Comparison of ENCODE assay signal across 10 mouse cellular contexts in genomic region chr6:115005351-115005890, GRCm38 (mm10). TPM values are rescaled to one million over a fixed set of nuclear protein-coding genes. Genes with fewer than 3 reads are reported as not detected.
DNase-seq lines count a peak whose midpoint lies in the region; ATAC-seq and TF ChIP-seq lines count a peak whose summit lies in the region.
"Had no signal": no experiment of that assay in that cellular context is flagged by ENCODE, and none has a peak within 500 bp of the region (broad histone marks: within the 10 kb centered on the region; RNA-seq: fewer than 3 reads in every experiment).

No protein-coding gene starts in this region.

- no peak overlapping the region for H3K27ac ChIP-seq in hindbrain, postnatal 0 days
- H3K27ac ChIP-seq: heart, embryonic 13.5 days had no signal

- H3K27me3 ChIP-seq in hindbrain, postnatal 0 days (ENCODE audit: insufficient read depth, low read length) = no peaks in the 10 kb centered on the region
- H3K27me3 ChIP-seq: heart, embryonic 13.5 days had no signal

- DNase-seq in right cerebral cortex, adult 18-20 months = peak; percentile 84
- no peak for DNase-seq in right cerebral cortex, postnatal 4 days
- DNase-seq in cerebellum, postnatal 25 days = peak; percentile 74 to 83
- peak; percentile 87 for DNase-seq in layer of hippocampus, adult 9-11 months
- peak; percentile 78 for DNase-seq in telencephalon, adult 2 months (ENCODE audit: low read depth, low spot score)
- no peak for DNase-seq in hindbrain, postnatal 0 days (ENCODE audit: low spot score)
- DNase-seq in urinary bladder, adult 2 months (ENCODE audit: low spot score) = no peak

- H3K4me1 ChIP-seq in hindbrain, postnatal 0 days (ENCODE audit: insufficient read depth, low read length) = no peaks in the 10 kb centered on the region

- H3K4me3 ChIP-seq in hindbrain, postnatal 0 days (ENCODE audit: low read length) = no peak overlapping the region
- H3K4me3 ChIP-seq: heart, embryonic 13.5 days had no signal

- no peak for TF ChIP-seq CTCF in hindbrain, postnatal 0 days (IDR thresholded peaks at IDR 0.05; ENCODE audit: low read depth)

- no peak for ATAC-seq in CD4-positive, CD25-positive, alpha-beta regulatory T cell, adult 4 months
- ATAC-seq in hindbrain, postnatal 0 days = no peak
- ATAC-seq: intestine, postnatal 0 days had no signal

- 84% methylated on average over 8 of the region's 8 CpGs for WGBS in hindbrain, postnatal 0 days

- H3K9ac ChIP-seq in hindbrain, postnatal 0 days (replicated peaks; ENCODE audit: low read length) = no peak overlapping the region
- H3K9ac ChIP-seq: heart, embryonic 13.5 days had no signal

- no peaks in the 10 kb centered on the region for H3K9me3 ChIP-seq in hindbrain, postnatal 0 days (ENCODE audit: low read length)
- H3K9me3 ChIP-seq: heart, embryonic 13.5 days had no signal

- H3K36me3 ChIP-seq in hindbrain, postnatal 0 days (ENCODE audit: insufficient read depth, low read length) = peaks cover 16% of the 10 kb centered on the region

- no peak overlapping the region for H3K4me2 ChIP-seq in hindbrain, postnatal 0 days (ENCODE audit: low read depth, low read length)
- H3K4me2 ChIP-seq: heart, embryonic 13.5 days had no signal

RNA-seq across cellular contexts. Expression of gene Tamm41, which starts 32.3 kb away (rescaled TPM):
- 10 to 100 TPM; 32.4 to 33.0 TPM for polyA plus RNA-seq in CD4-positive, CD25-positive, alpha-beta regulatory T cell, adult 4 months (2017; shearing (Covaris generic))
- 44.3 and 51.1 TPM in 2 replicates for total RNA-seq in hindbrain, postnatal 0 days (2014; rRNA removed)
- 47.1 and 47.7 TPM in 2 replicates for polyA plus RNA-seq in hindbrain, postnatal 0 days (2015; fragmentation: Nextera tagmentation; extraction: Ambion mirVana)
- polyA plus RNA-seq in urinary bladder, adult 2 months (2012; rRNA removed) = 12.5 and 15.5 TPM in 2 replicates

RNA-seq across cellular contexts. Expression of gene Vgll4, which starts 35.6 kb away (rescaled TPM):
- polyA plus RNA-seq in CD4-positive, CD25-positive, alpha-beta regulatory T cell, adult 4 months (2017; shearing (Covaris generic)) = 100 to 1,000 TPM; 171 to 233 TPM
- 85.4 and 88.5 TPM in 2 replicates for total RNA-seq in hindbrain, postnatal 0 days (2014; rRNA removed)
- polyA plus RNA-seq in hindbrain, postnatal 0 days (2015; fragmentation: Nextera tagmentation; extraction: Ambion mirVana) = 49.4 and 53.2 TPM in 2 replicates
- 32.1 and 33.7 TPM in 2 replicates for polyA plus RNA-seq in urinary bladder, adult 2 months (2012; rRNA removed)

Comparison
In these comparisons a context has a peak if more than half of its experiments do, and no peak if none do; other contexts are left out.
1. DNase-seq: peak in right cerebral cortex, adult 18-20 months (single experiment), cerebellum, postnatal 25 days (2 of 2), layer of hippocampus, adult 9-11 months (single experiment) and telencephalon, adult 2 months (single experiment); none in right cerebral cortex, postnatal 4 days (single experiment), hindbrain, postnatal 0 days (single experiment) and urinary bladder, adult 2 months (single experiment).